Mouse (Mus musculus): ENCODE results near the gene Cfap58.

DNA sequence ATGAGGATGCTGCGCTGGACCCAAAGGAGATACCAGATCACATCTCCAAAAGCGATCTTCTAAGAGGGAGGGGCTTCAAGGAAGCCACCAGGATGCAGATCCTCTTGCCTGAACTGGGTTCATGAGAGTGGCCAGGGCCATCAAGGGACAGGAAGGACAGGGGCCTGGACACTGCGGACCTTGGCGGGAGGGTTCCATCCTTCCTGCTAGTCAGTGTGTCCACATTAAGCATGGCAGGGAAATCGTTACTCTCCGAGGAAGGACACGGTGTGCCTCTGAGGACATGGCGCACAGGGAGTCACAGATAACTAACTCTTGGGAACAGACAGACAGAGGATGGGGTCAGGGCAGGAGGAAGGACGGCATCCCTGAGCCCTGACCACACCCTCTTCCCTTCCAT, 29.9 kb upstream of the Cfap58 start:
- TF ChIP-seq CTCF (conservative IDR thresholded peaks at IDR 0.05; ENCODE audit: insufficient read depth, insufficient read length, low read depth, low read length) (no peak), POLR2A (IDR thresholded peaks at IDR 0.05; ENCODE audit: low read depth, low read length) (no peak)
